Mouse (Mus musculus): ENCODE measurements around the gene Vwc2l.

- TF ChIP-seq POLR2A (IDR thresholded peaks at IDR 0.05; ENCODE audit: insufficient read depth, low read depth, low read length) (no peak), CTCF (IDR thresholded peaks at IDR 0.05; ENCODE audit: insufficient read depth, low read depth, low read length) (no peak)
These were observed 127.9 kb downstream of the Vwc2l start for GRCm38 (mm10) chr1:70853446-70853845.

All from olfactory bulb, adult 2 months (tissue).